Mouse (Mus musculus): ENCODE results near the gene Rab15. TPM values are rescaled to one million over a fixed set of nuclear protein-coding genes. Genes with fewer than 3 reads are reported as not detected.

Gene Rab15
- total and polyA plus RNA-seq, 3 experiments, result 2.7 to 22.7 TPM; not detected in 1

DNA sequence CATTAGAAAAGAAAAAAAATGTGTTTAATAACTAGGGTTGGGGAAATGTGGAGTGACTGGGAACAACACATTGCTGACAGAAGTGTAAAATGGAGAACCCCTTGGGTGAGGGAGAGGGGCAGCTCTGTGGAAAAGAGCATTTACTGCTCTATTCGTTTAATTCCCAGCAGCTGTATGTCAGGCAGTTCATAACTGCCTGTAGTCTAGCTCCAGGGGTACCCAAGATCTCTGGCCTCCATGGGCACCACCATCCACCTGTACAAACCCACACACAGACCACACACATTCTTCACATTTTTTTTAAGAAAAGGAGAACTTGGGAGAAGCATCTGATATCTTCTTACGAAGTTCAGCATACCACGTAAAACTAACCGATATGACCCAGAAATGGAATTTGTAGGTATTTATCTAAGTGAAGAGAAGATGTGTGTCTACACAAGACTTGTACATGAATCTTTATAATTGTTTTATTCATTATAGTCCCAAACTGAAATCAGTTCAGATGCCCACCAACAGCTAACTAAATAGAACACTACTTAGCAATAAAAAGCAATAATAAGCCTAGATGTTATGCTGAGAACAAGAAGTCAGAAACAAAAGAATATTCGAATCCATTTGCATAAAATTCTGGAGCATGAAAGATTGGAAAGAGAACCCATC lies 51.7 kb downstream of the Rab15 start:
- Histone ChIP-seq H3K27me3 (ENCODE audit: control insufficient read depth in 1 of 2, insufficient read depth in 2 of 2, low read length in 2 of 2) (no peaks in the 10 kb centered on the region), H3K4me1 (ENCODE audit: control insufficient read depth in 1 of 2, insufficient read depth in 2 of 2, low read length in 2 of 2) (peaks cover 15 to 34% of the 10 kb centered on the region in 2 experiments), H3K79me2 (ENCODE audit: control insufficient read depth, insufficient read depth, low read length, poor library complexity) (peaks cover 14% of the 10 kb centered on the region), H3K9me3 (replicated peaks; ENCODE audit: insufficient read depth, low read length) (no peaks in the 10 kb centered on the region), H3K9ac (ENCODE audit: control insufficient read depth, low read depth, low read length, poor library complexity, severe bottlenecking) (peak overlapping the region; percentile 44), H3K4me3 (ENCODE audit: control insufficient read depth in 1 of 2, insufficient read depth in 1 of 2, low read depth in 2 of 2, low read length in 2 of 2) (peak overlapping the region in 1 of 2 experiments; percentile 8; a peak in 1 of 4 replicates), H3K36me3 (ENCODE audit: control insufficient read depth in 1 of 2, insufficient read depth in 2 of 2, low read length in 2 of 2) (peaks cover 0 to 36% of the 10 kb centered on the region in 2 experiments; a peak in 2 of 4 replicates), H3K27ac (ENCODE audit: control insufficient read depth, low read depth, low read length) (peak overlapping the region; percentile 68)
- peak; percentile 42 for TF ChIP-seq SIN3A (IDR thresholded peaks at IDR 0.05; ENCODE audit: low read length)
- TF ChIP-seq POLR2AphosphoS2 (IDR thresholded peaks at IDR 0.05; ENCODE audit: low read length), result no peak
- peak; percentile 32; the same call in 1 of the 2 replicates for TF ChIP-seq MXI1 (IDR thresholded peaks at IDR 0.05; ENCODE audit: low read depth, low read length)
- TF ChIP-seq ZNF384 (IDR thresholded peaks at IDR 0.05; ENCODE audit: low read depth, low read length), result peak; percentile 93
- 0 out of 2 replicates have a peak, but pooled peaks have one; percentile 16 for TF ChIP-seq TCF12 (IDR thresholded peaks at IDR 0.05; ENCODE audit: low read depth, low read length)
- TF ChIP-seq CHD1 (IDR thresholded peaks at IDR 0.05; ENCODE audit: low read depth, low read length), result peak; percentile 95
- no peak for TF ChIP-seq USF2 (IDR thresholded peaks at IDR 0.05; ENCODE audit: borderline replicate concordance in 1 of 2, insufficient read depth in 1 of 2, low read depth in 1 of 2, low read length in 2 of 2)
- TF ChIP-seq EP300 (IDR thresholded peaks at IDR 0.05; ENCODE audit: low read depth in 1 of 2, low read length in 2 of 2), result peak; percentile 45 to 62; a peak in 3 of 4 replicates
- TF ChIP-seq ETS1 (IDR thresholded peaks at IDR 0.05; ENCODE audit: low read depth, low read length), result peak; percentile 58; the same call in 1 of the 2 replicates
- TF ChIP-seq ZC3H11A (IDR thresholded peaks at IDR 0.05; ENCODE audit: low read depth, low read length), result no peak; the same call in 1 of the 2 replicates
- TF ChIP-seq GATA1 (IDR thresholded peaks at IDR 0.05; ENCODE audit: low read depth, low read length), result peak; percentile 59
- DNase-seq (ENCODE audit: low read depth, low spot score), result peak; percentile 56

DNA sequence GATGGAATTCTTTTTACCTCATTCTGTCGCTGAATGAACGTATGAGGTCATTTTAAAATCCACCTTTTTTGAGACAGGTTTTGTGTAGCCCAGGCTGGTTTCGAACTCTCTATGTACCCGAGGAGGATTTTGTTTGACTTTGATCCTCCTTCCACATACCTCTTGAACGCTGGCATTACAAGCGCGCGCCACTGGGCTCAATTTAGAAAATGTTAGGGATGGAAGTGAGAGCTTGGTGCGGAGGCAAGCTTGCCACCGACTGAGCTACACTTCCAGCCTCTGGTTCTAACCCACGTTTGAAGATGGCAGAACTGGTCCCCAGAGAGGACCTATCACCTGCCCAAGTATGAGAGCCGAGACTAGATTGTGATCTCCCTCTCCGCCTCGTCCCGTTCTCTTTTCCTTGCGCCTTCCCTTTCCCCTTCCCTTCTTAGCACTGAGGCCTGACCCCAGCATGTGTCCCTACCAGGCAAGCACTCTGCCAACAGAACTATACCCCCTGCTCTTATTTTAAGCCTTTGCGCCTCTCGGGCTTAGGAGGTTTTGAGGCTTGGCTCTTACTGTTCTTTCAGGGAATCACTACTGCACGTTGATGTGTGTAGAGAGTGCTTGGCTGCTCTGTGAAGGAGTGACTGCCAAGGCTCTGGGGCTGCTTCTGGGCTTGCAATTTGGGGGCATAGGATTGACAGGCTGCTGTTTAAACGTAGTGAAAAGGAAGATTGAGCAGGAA lies 56.6 kb downstream of the Rab15 start:
- peak overlapping the region; percentile 91 for H3K27ac ChIP-seq (ENCODE audit: control insufficient read depth, low read depth, low read length)
- peaks cover 19% of the 10 kb centered on the region for H3K79me2 ChIP-seq (ENCODE audit: control insufficient read depth, insufficient read depth, low read length, poor library complexity)
- no peak for DNase-seq (ENCODE audit: low read depth, low spot score)

More for the DNA sequence above, 56.6 kb downstream of the Rab15 start:
- H3K4me1 ChIP-seq (ENCODE audit: control insufficient read depth in 1 of 2, insufficient read depth in 2 of 2, low read length in 2 of 2), result peaks cover 4 to 20% of the 10 kb centered on the region in 2 experiments; a peak in 3 of 4 replicates
- H3K4me3 ChIP-seq (ENCODE audit: control insufficient read depth in 1 of 2, insufficient read depth in 1 of 2, low read depth in 2 of 2, low read length in 2 of 2), result peak overlapping the region; percentile 57 to 90
- peaks cover 0 to 20% of the 10 kb centered on the region in 2 experiments; a peak in 2 of 4 replicates for H3K36me3 ChIP-seq (ENCODE audit: control insufficient read depth in 1 of 2, insufficient read depth in 2 of 2, low read length in 2 of 2)
- peak overlapping the region; percentile 95 for H3K9ac ChIP-seq (ENCODE audit: control insufficient read depth, low read depth, low read length, poor library complexity, severe bottlenecking)
- no peaks in the 10 kb centered on the region for H3K27me3 ChIP-seq (ENCODE audit: control insufficient read depth in 1 of 2, insufficient read depth in 2 of 2, low read length in 2 of 2)
- TF ChIP-seq MAX (IDR thresholded peaks at IDR 0.05; ENCODE audit: low read length) (no peak), NELFE (IDR thresholded peaks at IDR 0.05; ENCODE audit: low read depth, low read length) (no peak)
- H3K9me3 ChIP-seq (replicated peaks; ENCODE audit: insufficient read depth, low read length), result no peaks in the 10 kb centered on the region
